Mouse (Mus musculus) olfactory bulb, adult 2 months (tissue): ENCODE results near the gene Hoxc4. TPM values are rescaled to one million over a fixed set of nuclear protein-coding genes. Genes with fewer than 3 reads are reported as not detected.
A peak's percentile ranks its signal among the peaks of the same experiment; 100 is the strongest.

Source experiments
- H3K27ac ChIP-seq: fragments of 200-500 bp; 2 replicates; pipeline ENCODE4 v1.5.1; 2012; ENCODE audit warnings: low read depth, low read length; ENCODE audit not compliant: insufficient read depth
- H3K4me1 ChIP-seq: fragments of 200-500 bp; 2 replicates; pipeline ENCODE4 v1.6.1; 2012; ENCODE audit warnings: low read length; ENCODE audit not compliant: control insufficient read depth, insufficient read depth
- H3K4me3 ChIP-seq: fragments of 200-500 bp; 2 replicates; pipeline ENCODE4 v1.5.1; 2012; ENCODE audit warnings: mild to moderate bottlenecking, low read depth, low read length, moderate library complexity; ENCODE audit not compliant: insufficient read depth
- CTCF ChIP-seq: fragments of 200-500 bp; IDR thresholded peaks from 2 replicates; pipeline ENCODE4 v1.5.1; 2012; ENCODE audit warnings: low read depth, mild to moderate bottlenecking, low read length, moderate library complexity; ENCODE audit not compliant: insufficient read depth
- POLR2A ChIP-seq: fragments of 200-500 bp; IDR thresholded peaks from 2 replicates; pipeline ENCODE4 v1.6.1; 2012; ENCODE audit warnings: mild to moderate bottlenecking, low read depth, low read length, moderate library complexity; ENCODE audit not compliant: insufficient read depth
- WGBS: fragments of 180-500 bp; shearing (Covaris S2); methylation state at CpG from one replicate; pipeline ENCODE4 v1.1.7; 2018; 5-methylcytosine and 5-hydroxymethylcytosine counted together
- polyA plus RNA-seq: library from polyadenylated mRNA; stranded (reverse); fragments of >200 nt; gene quantifications from 2 replicates; pipeline ENCODE4 v1.2.4, GENCODE M21; 2012; ENCODE audit warnings: low replicate concordance; ENCODE audit not compliant: missing spikeins, insufficient read depth, insufficient read length

The Hoxc4 gene
- polyA plus RNA-seq, 1 experiment: not detected

- H3K27ac ChIP-seq: no peak overlapping the region
- peaks cover 13% of the 10 kb centered on the region for H3K4me1 ChIP-seq
- H3K4me3 ChIP-seq: no peak overlapping the region
- 95% methylated on average over 1 of the region's 1 CpGs for WGBS
- TF ChIP-seq POLR2A (no peak), CTCF (no peak)
These were observed 64.9 kb downstream of the Hoxc4 start for GRCm38 (mm10) chr15:103083598-103083997.

GRCm38 (mm10) chr15:103084944-103085343, 66.2 kb downstream of the Hoxc4 start:
- 94% methylated on average over 1 of the region's 1 CpGs for WGBS

GRCm38 (mm10) chr15:103085831-103086671, 67.3 kb downstream of the Hoxc4 start:
- Histone ChIP-seq H3K4me3 (peak overlapping the region; percentile 17; the same call in 1 of the 2 replicates), H3K27ac (no peak overlapping the region), H3K4me1 (peaks cover 13% of the 10 kb centered on the region)
- WGBS: 6% methylated on average over 59 of the region's 61 CpGs
- no peak for TF ChIP-seq CTCF
- TF ChIP-seq POLR2A: no peak

More at GRCm38 (mm10) chr15:103084944-103085343, 66.2 kb downstream of the Hoxc4 start:
- H3K27ac ChIP-seq: no peak overlapping the region
- H3K4me3 ChIP-seq: no peak overlapping the region
- peaks cover 13% of the 10 kb centered on the region for H3K4me1 ChIP-seq
- TF ChIP-seq CTCF: no peak
- TF ChIP-seq POLR2A: no peak

Other genes with a start within 250 kb of the Hoxc4 start
- gene Hoxc13, start 97.8 kb upstream of the Hoxc4 start, polyA plus RNA-seq: not detected in 2 replicates
- gene Hoxc12, start 82.2 kb upstream of the Hoxc4 start, polyA plus RNA-seq: not detected in 2 replicates
- not detected in 2 replicates for gene Hoxc11, start 64.5 kb upstream of the Hoxc4 start, polyA plus RNA-seq
- gene Hoxc10, start 52.1 kb upstream of the Hoxc4 start, polyA plus RNA-seq: not detected in 2 replicates
- not detected in 2 replicates for gene Hoxc5, start 51.5 kb upstream of the Hoxc4 start, polyA plus RNA-seq
- gene Hoxc9, start 42.5 kb upstream of the Hoxc4 start, polyA plus RNA-seq: not detected in 2 replicates
- not detected in 2 replicates for gene Hoxc8, start 28.3 kb upstream of the Hoxc4 start, polyA plus RNA-seq
- gene Hoxc6, start 20.7 kb upstream of the Hoxc4 start, polyA plus RNA-seq: not detected in 2 replicates
- not detected in 2 replicates for gene Smug1, start 148.2 kb downstream of the Hoxc4 start, polyA plus RNA-seq
- 111 and 221 TPM in 2 replicates for gene Cbx5, start 220.9 kb downstream of the Hoxc4 start, polyA plus RNA-seq
- gene Hnrnpa1, start 221.5 kb downstream of the Hoxc4 start, polyA plus RNA-seq: 185 and 643 TPM in 2 replicates
- not detected in 2 replicates for gene Nfe2, start 239.5 kb downstream of the Hoxc4 start, polyA plus RNA-seq